Comparison of ENCODE assay signal across 8 mouse cellular contexts in the genomic region with DNA sequence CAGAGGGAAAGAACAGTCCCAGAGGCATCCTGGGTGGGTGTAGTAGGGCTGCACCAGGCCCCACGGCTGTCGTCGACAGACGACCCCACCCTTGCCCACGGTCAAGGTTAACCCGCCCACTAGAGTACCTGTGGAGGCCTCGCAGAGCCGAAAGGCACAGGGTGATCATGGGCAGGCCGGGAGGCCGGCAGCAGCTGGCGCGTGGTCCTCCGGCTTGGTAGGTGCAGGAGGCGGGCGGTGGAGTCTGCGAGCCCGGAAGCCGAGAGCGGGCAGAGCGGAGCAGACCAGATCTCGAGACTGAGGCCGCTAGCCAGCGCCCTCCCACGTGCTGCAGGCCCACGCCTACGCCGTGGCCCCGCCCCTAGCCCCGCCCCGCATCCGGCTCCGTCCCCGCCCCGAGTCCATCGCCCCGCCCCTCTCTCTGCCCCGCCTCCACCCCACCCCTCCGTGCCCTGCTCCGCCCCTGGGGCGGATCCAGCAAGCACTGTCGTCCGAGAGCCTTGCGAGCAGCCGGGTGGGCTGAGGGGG. TPM values are rescaled to one million over a fixed set of nuclear protein-coding genes. Genes with fewer than 3 reads are reported as not detected.
DNase-seq lines count a peak whose midpoint lies in the region; TF ChIP-seq lines count a peak whose summit lies in the region.

A gene (minus strand): TSS at position 327 of the 528 bp plus-strand sequence.
A gene (plus strand): TSS at position 454 of the 528 bp plus-strand sequence.

- DNase-seq in adipocyte (ENCODE audit: low spot score), result peak; percentile 89
- peak; percentile 71 to 85 for DNase-seq in gastrocnemius, adult 8-10 months (ENCODE audit: low spot score in 2 of 2)
- DNase-seq in hindlimb bud, embryonic 11.5 days (ENCODE audit: extremely low spot score, low read depth, low spot score), result peak; percentile 44
- peak; percentile 80 to 81 for DNase-seq in left cerebral cortex, adult 2 months (ENCODE audit: extremely low spot score in 1 of 2, low spot score in 2 of 2)
- DNase-seq in right cerebral cortex, adult 18-20 months, result peak; percentile 88
- peak; percentile 77 for DNase-seq in urinary bladder, adult 2 months (ENCODE audit: low spot score)

- peak within 1 kb of the TSS; percentile 98 for H3K4me3 ChIP-seq in cortical plate, adult 2 months (ENCODE audit: insufficient read depth, low read length)
- peak within 1 kb of the TSS; percentile 95 for H3K4me3 ChIP-seq in left cerebral cortex, adult 2 months
- H3K4me3 ChIP-seq in macrophage (ENCODE audit: inconsistent target), result peak within 1 kb of the TSS; percentile 96

- H3K4me1 ChIP-seq in cortical plate, adult 2 months (ENCODE audit: control insufficient read depth, insufficient read depth, low read length), result peaks cover 3% of the 10 kb centered on the region; the same call in 1 of the 2 replicates

- no peaks in the 10 kb centered on the region for H3K36me3 ChIP-seq in macrophage (ENCODE audit: inconsistent target)

- no peak for TF ChIP-seq CTCF in cortical plate, adult 2 months (IDR thresholded peaks at IDR 0.05; ENCODE audit: extremely low read depth, insufficient read depth, low read length)
- TF ChIP-seq CTCF in left cerebral cortex, adult 2 months (IDR thresholded peaks at IDR 0.05), result no peak

- peaks cover 36% of the 10 kb centered on the region; the same call in 1 of the 2 replicates for H3K79me2 ChIP-seq in macrophage (ENCODE audit: inconsistent target)

- peak within 1 kb of the TSS; percentile 94 for H3K27ac ChIP-seq in cortical plate, adult 2 months (ENCODE audit: insufficient read depth, low read length)
- peak within 1 kb of the TSS; percentile 91 for H3K27ac ChIP-seq in left cerebral cortex, adult 2 months
- peak within 1 kb of the TSS; percentile 59 for H3K27ac ChIP-seq in macrophage

- TF ChIP-seq POLR2A in cortical plate, adult 2 months (IDR thresholded peaks at IDR 0.05; ENCODE audit: extremely low read depth, insufficient read depth, low read length), result peak; percentile 71; the same call in 1 of the 2 replicates

- WGBS in macrophage (ENCODE audit: missing documents), result under 1% methylated on average over 36 of the region's 44 CpGs

- intact Hi-C loops in left cerebral cortex, adult 2 months (cut with DNase I), result loop anchor here (2.0 to 5.0 kb wide), 2 partner anchors 189 to 337 kb away; a partner anchor contains a TSS

RNA-seq across cellular contexts. Expression of the first gene that starts in this region (rescaled TPM):
- 19.9 and 21.2 TPM in 2 replicates for polyA plus RNA-seq in cortical plate, adult 2 months (2012; rRNA removed)
- total RNA-seq in gastrocnemius, adult 8-10 months (2022), result 1 to 10 TPM; 4.6 to 5.9 (median 5.1) TPM
- total RNA-seq in left cerebral cortex, adult 2 months (2021), result 10 to 100 TPM; 24.1 to 27.0 TPM
- total RNA-seq in macrophage (2018; cell fraction: chromatin; rRNA removed), result 100 to 1,000 TPM in 3 of 26 experiments, 10 to 100 TPM in 23; 51.0 to 134 (median 92.0) TPM
- total RNA-seq in macrophage (2018; cell fraction: cytosol; rRNA removed), result 10 to 100 TPM; 14.7 to 32.0 (median 23.0) TPM
- total RNA-seq in macrophage (2018; cell fraction: nucleus; rRNA removed), result 10 to 100 TPM; 31.5 to 96.4 (median 54.8) TPM
- 19.7 to 52.2 TPM (median 19.9 TPM) in 3 replicates for polyA plus RNA-seq in macrophage (2018)
- 12.6 and 13.0 TPM in 2 replicates for polyA plus RNA-seq in urinary bladder, adult 2 months (2012; rRNA removed)

RNA-seq across cellular contexts. Expression of the second gene that starts in this region (rescaled TPM):
- 96.1 and 99.2 TPM in 2 replicates for polyA plus RNA-seq in cortical plate, adult 2 months (2012; rRNA removed)
- under 1 TPM; 0.10 to 0.83 (median 0.61) TPM for total RNA-seq in gastrocnemius, adult 8-10 months (2022)
- 100 to 1,000 TPM; 133 to 139 TPM for total RNA-seq in left cerebral cortex, adult 2 months (2021)
- 1 to 10 TPM in 18 of 26 experiments, under 1 TPM in 3, not detected in 5; 0.33 to 3.2 (median 2.0) TPM for total RNA-seq in macrophage (2018; cell fraction: chromatin; rRNA removed)
- 1 to 10 TPM in 24 of 26 experiments, under 1 TPM in 2; 0.96 to 2.6 (median 1.6) TPM for total RNA-seq in macrophage (2018; cell fraction: cytosol; rRNA removed)
- total RNA-seq in macrophage (2018; cell fraction: nucleus; rRNA removed), result 1 to 10 TPM in 18 of 26 experiments, under 1 TPM in 8; 0.42 to 3.4 (median 1.4) TPM
- 1.2 to 2.8 TPM (median 1.9 TPM) in 3 replicates for polyA plus RNA-seq in macrophage (2018)
- polyA plus RNA-seq in urinary bladder, adult 2 months (2012; rRNA removed), result 2.7 and 3.0 TPM in 2 replicates

Comparison
In these comparisons a context has a peak if more than half of its experiments do, and no peak if none do; other contexts are left out.
1. Peak in every context shown above with its lines: DNase-seq, H3K4me3 ChIP-seq and H3K27ac ChIP-seq.
2. RNA of the second gene that starts in this region (total RNA-seq): 133 to 139 TPM in left cerebral cortex, adult 2 months; 0.10 to 0.83 TPM in gastrocnemius, adult 8-10 months; every median in the first group is over 10 times any median in the second.
3. RNA of the second gene that starts in this region (polyA plus RNA-seq): 96.1 to 99.2 TPM in cortical plate, adult 2 months; 1.2 to 2.8 TPM in macrophage and 2.7 to 3.0 TPM in urinary bladder, adult 2 months; every median in the first group is over 10 times any median in the second.